Mouse (Mus musculus): ENCODE results near the gene Fam83d.

Fam83d gene

DNA sequence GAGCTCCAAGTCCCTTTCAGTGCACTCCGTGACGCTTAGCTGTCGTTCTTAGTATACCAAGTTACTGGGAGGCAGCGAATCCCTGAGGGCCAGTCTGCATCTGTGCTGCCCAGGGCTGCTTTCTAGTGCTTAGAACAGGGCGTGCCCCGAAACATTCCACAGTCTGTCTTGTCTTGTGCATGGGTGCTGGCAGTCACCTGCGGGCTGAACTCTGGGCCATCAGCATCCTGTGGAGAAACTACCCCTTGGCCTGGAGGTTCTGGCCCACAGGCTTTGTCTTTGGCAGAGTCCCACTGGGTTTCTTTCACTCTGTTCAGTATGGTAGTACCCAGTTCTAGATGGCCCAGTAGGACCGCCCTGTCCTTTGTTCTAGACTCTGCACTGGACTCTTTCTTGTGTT lies 32.9 kb downstream of the Fam83d start:
- in situ Hi-C loops (cut with MboI; ENCODE audit: low sequenced_read_pairs): no loop called here

DNA sequence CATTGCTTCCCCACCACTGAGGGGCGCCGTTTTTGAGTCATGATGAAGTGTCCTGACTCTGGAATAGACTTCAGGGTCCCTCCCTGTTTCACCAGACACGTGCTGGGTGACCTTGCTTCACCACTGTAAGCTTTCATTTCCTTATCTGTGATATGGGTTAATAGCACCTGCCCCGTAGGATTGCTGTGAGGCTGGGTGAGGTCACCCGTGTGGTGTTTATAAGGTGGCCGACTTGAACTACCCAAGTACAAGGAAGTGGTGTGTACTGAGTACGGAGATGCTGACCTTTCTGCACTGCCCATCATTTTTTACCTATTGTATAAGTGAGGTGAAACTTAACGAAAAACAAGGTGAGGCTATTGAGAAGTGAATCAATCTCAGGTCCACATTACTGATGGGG lies 35.7 kb downstream of the Fam83d start:
- in situ Hi-C loops (cut with MboI; ENCODE audit: low sequenced_read_pairs): no loop called here

- in situ Hi-C loops (cut with MboI; ENCODE audit: low sequenced_read_pairs): no loop called here
Measured at GRCm38 (mm10) chr2:158815686-158816085, 47.8 kb downstream of the Fam83d start.

- in situ Hi-C loops (cut with MboI; ENCODE audit: low sequenced_read_pairs): no loop called here
Measured at GRCm38 (mm10) chr2:158816239-158816638, 48.3 kb downstream of the Fam83d start.

GRCm38 (mm10) chr2:158817708-158818107 lies 49.8 kb downstream of the Fam83d start:
- in situ Hi-C loops (cut with MboI; ENCODE audit: low sequenced_read_pairs): no loop called here

DNA sequence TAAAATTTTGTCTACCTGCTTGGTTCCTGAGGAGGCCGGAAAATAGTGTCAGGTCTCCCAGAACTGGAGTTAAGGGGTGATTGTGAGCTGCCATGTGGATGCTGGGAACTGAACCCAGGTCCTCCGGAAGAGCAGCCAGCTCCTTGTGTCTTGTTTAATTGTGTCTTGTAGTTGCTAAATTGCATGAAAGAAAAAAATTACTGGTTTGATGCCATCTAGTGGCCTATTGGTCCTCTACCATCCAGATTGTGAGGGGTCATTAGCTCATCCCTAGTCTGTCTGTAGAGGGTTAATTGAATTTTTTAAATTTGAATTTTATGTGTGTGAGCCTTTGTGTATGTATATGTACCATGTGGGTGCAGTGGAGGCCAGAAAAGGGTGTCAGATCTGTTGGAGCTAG lies 60.2 kb downstream of the Fam83d start:
- in situ Hi-C loops (cut with MboI; ENCODE audit: low sequenced_read_pairs): no loop called here

- in situ Hi-C loops (cut with MboI; ENCODE audit: low sequenced_read_pairs): no loop called here
Measured at GRCm38 (mm10) chr2:158829746-158830145, 61.9 kb downstream of the Fam83d start.

DNA sequence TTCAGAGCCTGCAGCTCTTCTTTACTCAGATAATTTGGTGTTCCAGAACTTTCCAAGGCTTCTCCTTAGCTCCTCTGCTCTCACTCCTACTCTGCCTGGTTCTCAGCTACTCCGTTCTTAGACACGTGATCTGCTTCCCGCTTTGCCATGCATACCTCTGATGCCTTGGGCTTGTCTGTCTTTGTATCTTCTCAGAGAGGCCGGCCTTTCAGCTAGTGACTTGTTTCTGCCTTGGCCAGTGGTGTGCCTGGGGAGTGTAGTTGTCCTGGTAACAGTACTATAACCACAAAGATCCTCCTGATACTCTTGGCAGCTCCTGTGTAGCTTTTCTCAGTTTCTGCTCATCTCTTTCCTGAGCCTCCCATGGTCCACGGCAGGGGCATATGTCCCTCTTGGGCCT lies 65.3 kb downstream of the Fam83d start:
- in situ Hi-C loops (cut with MboI; ENCODE audit: low sequenced_read_pairs): no loop called here

DNA sequence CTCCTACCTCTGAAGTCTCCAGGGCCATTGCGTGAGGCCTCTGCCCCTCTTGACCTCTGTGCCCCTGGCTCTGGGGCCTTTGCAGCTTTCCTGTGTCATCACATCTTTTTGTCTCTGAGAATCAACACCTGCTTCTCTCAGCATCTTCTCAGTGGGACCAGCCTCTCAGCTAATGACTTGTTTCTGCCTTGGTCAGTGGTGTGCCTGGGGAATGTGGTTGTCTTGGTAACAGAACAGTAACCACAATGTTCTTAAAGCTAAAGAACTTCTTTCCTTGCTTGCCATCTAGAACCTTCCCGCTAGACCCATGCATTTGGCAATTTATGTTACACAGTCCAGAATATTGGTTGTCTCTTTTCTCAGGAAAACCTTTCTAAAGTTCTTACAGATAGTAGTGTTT lies 65.8 kb downstream of the Fam83d start:
- in situ Hi-C loops (cut with MboI; ENCODE audit: low sequenced_read_pairs): no loop called here

Measured in CH12F3 (cell line).